Mouse (Mus musculus): ENCODE measurements around the gene Pdia6. TPM values are rescaled to one million over a fixed set of nuclear protein-coding genes. Genes with fewer than 3 reads are reported as not detected.

Gene Pdia6
- polyA plus RNA-seq, 1 experiment from 2014 or later = 460 TPM

DNA sequence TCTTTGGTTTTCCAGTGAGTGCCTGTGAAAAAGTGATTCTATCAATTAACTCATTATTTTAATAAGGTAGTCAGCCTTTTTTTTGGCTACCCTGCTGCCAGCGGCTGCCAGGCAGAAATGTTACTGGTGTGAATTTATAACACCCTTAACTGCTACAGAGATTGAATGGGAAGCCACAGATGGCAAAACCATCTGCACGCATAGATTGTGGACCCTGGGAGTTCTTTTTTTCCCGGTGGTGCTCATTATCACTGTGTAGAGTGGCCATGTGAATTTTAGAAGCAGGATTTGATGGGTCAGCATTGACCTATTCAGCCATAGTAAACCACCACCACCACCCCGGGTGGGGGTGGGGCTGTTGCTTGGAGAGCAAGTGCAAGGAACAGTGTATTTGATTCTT is 971 bp downstream of the Pdia6 start:
- Histone ChIP-seq H3K4me3 (replicated peaks) (peak overlapping the region; percentile 92), H3K36me3 (replicated peaks) (peaks cover 34% of the 10 kb centered on the region), H3K4me1 (peaks cover 36% of the 10 kb centered on the region), H3K27ac (peak overlapping the region; percentile 86; the same call in 1 of the 2 replicates), H3K4me2 (peak overlapping the region; percentile 80), H3K27me3 (no peaks in the 10 kb centered on the region), H3K9ac (peak overlapping the region; percentile 86), H3K9me3 (no peaks in the 10 kb centered on the region)
- ATAC-seq (ENCODE audit: low FRiP score) = no peak
- WGBS = 8% methylated on average over 4 of the region's 4 CpGs

DNA sequence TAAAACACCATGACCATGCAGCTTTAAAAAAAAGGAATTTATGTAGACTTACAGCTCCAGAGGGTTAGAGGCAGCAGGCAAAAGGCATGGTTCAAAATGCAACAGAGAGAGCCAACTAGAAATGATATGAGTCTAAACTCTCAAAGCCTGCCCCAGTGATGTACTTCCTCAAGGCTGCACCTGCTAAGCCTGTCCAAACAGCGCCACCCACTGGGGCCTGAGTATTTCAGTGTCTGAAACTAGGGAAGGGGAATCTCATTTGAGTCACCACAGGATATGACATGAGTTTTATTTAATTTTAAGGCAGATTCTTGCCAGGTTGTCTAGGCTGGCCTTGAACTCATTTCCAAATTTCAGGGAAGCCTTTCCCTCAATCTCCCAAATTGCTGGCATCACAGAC is 4.9 kb downstream of the Pdia6 start:
- no peaks in the 10 kb centered on the region for H3K27me3 ChIP-seq
- H3K27ac ChIP-seq = no peak overlapping the region
- peaks cover 33% of the 10 kb centered on the region for H3K4me1 ChIP-seq
- WGBS = 69% methylated on average over 1 of the region's 1 CpGs
- no peak for ATAC-seq (ENCODE audit: low FRiP score)
- no peak overlapping the region for H3K9ac ChIP-seq
- H3K36me3 ChIP-seq (replicated peaks) = peaks cover 71% of the 10 kb centered on the region
- no peak overlapping the region for H3K4me3 ChIP-seq (replicated peaks)
- H3K4me2 ChIP-seq = no peak overlapping the region
- H3K9me3 ChIP-seq = no peaks in the 10 kb centered on the region

DNA sequence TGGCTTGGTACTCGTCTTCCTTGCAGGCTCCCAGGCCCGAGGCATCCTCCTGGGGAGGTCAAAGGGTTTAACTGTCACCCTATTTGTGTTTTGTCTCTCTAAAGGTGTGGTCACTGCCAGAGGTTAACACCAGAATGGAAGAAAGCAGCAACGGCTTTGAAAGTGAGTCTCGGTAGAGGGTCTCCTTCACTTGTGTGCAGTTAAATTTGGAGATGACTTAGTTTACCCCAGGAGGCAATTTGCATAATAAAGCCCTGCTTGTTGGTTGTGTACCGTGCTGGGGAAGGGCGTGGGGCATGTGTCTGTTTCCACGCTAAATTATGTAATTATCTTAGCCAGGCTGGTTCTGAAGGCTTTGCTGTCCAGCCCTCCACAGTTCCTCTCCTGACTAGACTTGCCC is 7.5 kb downstream of the Pdia6 start:
- Histone ChIP-seq H3K9ac (no peak overlapping the region), H3K36me3 (replicated peaks) (peaks cover 93% of the 10 kb centered on the region), H3K4me1 (peaks cover 17% of the 10 kb centered on the region), H3K27me3 (no peaks in the 10 kb centered on the region), H3K9me3 (no peaks in the 10 kb centered on the region), H3K4me3 (replicated peaks) (no peak overlapping the region), H3K4me2 (no peak overlapping the region), H3K27ac (no peak overlapping the region)
- WGBS = 77% methylated on average over 7 of the region's 7 CpGs
- ATAC-seq (ENCODE audit: low FRiP score) = no peak

DNA sequence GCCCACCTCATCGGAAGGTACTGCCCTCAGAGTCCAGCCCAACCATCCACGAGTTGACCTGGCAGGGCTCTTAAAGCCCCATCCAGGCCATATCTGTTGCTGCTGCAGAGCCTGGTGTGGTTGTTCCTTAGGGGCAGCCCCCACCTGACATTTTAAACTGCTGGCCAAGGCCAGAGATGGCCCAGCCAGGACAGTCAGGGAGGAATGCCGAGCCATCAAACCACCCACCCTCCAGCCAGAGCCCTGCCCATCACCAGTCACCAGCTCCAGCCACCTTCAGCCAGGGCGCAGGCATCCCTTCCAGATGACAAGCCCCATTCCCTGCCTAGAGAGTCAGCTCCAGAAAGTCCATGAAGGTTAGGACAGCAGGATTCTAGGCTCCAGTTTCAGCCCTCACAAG is 22.2 kb downstream of the Pdia6 start:
- H3K9me3 ChIP-seq = no peaks in the 10 kb centered on the region
- no peak overlapping the region for H3K9ac ChIP-seq
- 83% methylated on average over 4 of the region's 4 CpGs for WGBS
- no peak overlapping the region for H3K4me2 ChIP-seq
- no peak overlapping the region for H3K4me3 ChIP-seq (replicated peaks)
- H3K36me3 ChIP-seq (replicated peaks) = peaks cover 29% of the 10 kb centered on the region
- no peak overlapping the region for H3K27ac ChIP-seq
- no peaks in the 10 kb centered on the region for H3K27me3 ChIP-seq
- H3K4me1 ChIP-seq = no peaks in the 10 kb centered on the region
- ATAC-seq (ENCODE audit: low FRiP score) = no peak

DNA sequence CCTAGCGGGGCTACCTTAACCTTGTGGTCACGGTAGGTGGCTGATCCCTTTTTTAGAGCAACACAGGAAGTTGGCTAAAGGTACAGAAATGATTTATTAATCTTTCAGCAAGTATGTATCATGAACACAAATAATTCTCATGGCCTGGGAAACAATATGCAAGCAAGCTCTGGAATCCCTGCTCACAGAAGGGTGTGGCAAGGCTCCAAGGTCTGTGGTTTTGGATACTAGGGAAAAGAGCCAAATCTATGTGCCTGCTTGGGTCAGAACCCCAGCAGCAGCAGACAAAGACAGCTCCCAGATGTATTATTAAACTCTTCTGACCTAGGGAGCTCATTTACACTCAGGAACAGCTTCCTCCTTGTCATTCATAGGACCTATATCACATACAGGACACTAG is 22.7 kb downstream of the Pdia6 start:
- H3K4me2 ChIP-seq = no peak overlapping the region
- no peaks in the 10 kb centered on the region for H3K27me3 ChIP-seq
- WGBS = 80% methylated on average over 2 of the region's 2 CpGs
- ATAC-seq (ENCODE audit: low FRiP score) = no peak
- H3K4me3 ChIP-seq (replicated peaks) = no peak overlapping the region
- no peak overlapping the region for H3K9ac ChIP-seq
- H3K27ac ChIP-seq = no peak overlapping the region
- H3K4me1 ChIP-seq = no peaks in the 10 kb centered on the region
- peaks cover 23% of the 10 kb centered on the region for H3K36me3 ChIP-seq (replicated peaks)
- H3K9me3 ChIP-seq = no peaks in the 10 kb centered on the region

DNA sequence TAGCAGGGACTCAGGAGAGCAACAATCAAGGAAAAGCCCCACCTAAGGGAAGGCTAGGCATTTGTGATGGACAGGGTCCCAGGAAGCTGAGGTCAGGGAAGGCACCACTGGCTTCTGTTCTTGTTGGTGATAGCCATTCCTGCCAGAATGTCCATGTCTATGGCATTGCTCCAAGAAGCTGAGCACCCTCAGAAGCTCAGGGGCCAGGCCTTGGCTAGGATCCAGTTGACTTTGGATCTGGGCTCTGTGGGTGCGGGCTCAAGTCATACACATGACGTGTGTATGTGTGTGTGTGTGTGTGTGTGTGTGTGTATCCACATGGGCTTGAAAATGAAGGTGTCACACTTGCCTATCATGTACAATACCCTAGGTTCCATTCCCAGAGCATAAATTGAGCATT is 23.6 kb downstream of the Pdia6 start:
- H3K9me3 ChIP-seq = no peaks in the 10 kb centered on the region
- ATAC-seq (ENCODE audit: low FRiP score) = no peak
- H3K27me3 ChIP-seq = no peaks in the 10 kb centered on the region
- H3K9ac ChIP-seq = no peak overlapping the region
- no peak overlapping the region for H3K4me3 ChIP-seq (replicated peaks)
- no peak overlapping the region for H3K27ac ChIP-seq
- WGBS = 90% methylated on average over 2 of the region's 2 CpGs
- H3K4me1 ChIP-seq = no peaks in the 10 kb centered on the region
- H3K4me2 ChIP-seq = no peak overlapping the region
- peaks cover 14% of the 10 kb centered on the region for H3K36me3 ChIP-seq (replicated peaks)

DNA sequence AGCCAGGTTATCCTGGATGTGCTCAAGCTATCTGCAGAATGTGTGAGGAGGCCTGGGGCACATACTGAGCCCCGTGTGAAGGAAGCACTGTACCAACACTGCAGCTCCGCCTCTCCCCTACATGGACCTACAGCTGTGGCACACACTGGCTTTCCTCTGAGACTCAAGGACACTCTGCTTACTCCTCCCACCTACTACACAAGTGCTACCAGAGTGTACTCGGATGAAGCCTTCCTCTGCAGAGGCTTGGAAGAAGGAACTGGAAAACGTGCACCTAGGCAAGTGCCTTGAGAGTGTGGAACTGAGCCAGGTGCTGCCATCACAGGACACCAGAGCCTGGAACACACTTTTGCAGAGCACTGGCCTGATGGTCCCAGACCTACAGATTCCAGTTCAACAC is 24.2 kb downstream of the Pdia6 start:
- Histone ChIP-seq H3K27me3 (no peaks in the 10 kb centered on the region), H3K4me1 (no peaks in the 10 kb centered on the region), H3K4me3 (replicated peaks) (no peak overlapping the region), H3K36me3 (replicated peaks) (peaks cover 8% of the 10 kb centered on the region), H3K9ac (no peak overlapping the region), H3K27ac (no peak overlapping the region), H3K9me3 (no peaks in the 10 kb centered on the region), H3K4me2 (no peak overlapping the region)
- no peak for ATAC-seq (ENCODE audit: low FRiP score)
- 72% methylated on average over 4 of the region's 4 CpGs for WGBS

DNA sequence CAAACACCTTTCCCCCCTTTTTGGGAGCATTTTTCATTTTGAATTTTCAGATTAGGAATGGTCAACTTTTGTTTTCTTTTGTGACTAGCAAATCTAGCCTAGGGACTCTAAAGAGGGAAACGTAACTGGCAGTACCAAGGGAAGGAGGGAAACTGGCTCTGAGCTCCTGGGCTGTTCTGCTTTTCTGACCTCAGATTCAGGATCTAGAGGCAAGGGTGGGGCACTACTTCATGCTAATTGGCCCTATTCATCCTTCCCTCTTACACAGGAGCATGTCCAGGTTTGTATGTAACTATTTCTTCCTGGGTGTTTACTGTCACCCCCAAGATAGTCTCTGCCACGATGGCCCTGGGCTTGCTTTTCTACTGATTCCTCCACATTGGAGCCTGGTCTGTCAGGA is 30.6 kb downstream of the Pdia6 start:
- Histone ChIP-seq H3K4me1 (no peaks in the 10 kb centered on the region), H3K9ac (no peak overlapping the region), H3K27me3 (no peaks in the 10 kb centered on the region), H3K4me3 (replicated peaks) (no peak overlapping the region), H3K9me3 (no peaks in the 10 kb centered on the region), H3K27ac (no peak overlapping the region), H3K36me3 (replicated peaks) (no peaks in the 10 kb centered on the region), H3K4me2 (no peak overlapping the region)
- WGBS = 85% methylated on average over 2 of the region's 2 CpGs
- no peak for ATAC-seq (ENCODE audit: low FRiP score)

DNA sequence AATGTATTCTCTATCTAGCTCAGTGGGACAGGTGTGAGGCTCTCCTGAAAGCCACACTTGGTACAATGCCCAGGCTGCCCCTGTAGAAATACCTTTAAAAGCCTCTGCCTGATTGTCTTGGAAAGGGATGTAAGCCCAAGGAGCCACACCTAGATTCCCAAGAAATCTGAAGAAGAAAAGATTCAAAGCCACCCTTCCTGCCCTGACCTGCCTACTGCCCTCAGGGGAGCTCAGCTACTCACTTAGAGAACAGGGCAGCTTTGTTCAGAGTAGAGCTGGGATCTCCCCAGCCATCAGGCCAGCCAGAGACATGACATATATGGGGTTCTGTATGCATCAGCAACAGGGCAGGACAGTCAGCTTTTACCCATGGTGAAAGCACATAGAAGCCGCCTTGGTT is 33.6 kb downstream of the Pdia6 start:
- Histone ChIP-seq H3K4me1 (no peaks in the 10 kb centered on the region), H3K4me3 (replicated peaks) (no peak overlapping the region), H3K9me3 (no peaks in the 10 kb centered on the region), H3K9ac (no peak overlapping the region), H3K27ac (no peak overlapping the region), H3K27me3 (no peaks in the 10 kb centered on the region), H3K36me3 (replicated peaks) (no peaks in the 10 kb centered on the region), H3K4me2 (no peak overlapping the region)
- no peak for ATAC-seq (ENCODE audit: low FRiP score)
- WGBS = 91% methylated on average over 1 of the region's 1 CpGs

DNA sequence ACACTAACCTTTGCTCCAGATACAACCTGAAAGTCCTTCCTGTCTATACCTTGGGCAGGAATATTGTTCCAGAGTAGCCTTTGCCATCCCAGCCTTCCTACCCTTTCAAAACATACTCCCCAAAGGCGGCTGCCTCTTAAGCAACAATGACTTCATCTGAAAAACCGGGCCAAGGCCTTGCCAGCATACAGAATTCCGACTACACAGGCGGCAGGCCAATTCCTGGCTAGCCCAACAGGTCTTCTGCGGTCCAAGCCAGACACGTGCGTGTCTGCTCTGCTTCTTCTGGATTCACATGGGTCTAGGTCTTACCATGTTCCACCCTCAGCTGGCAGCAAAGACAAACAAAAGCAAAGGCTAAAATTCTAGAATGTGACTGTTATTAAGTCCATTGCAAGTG is 39.1 kb downstream of the Pdia6 start:
- no peak overlapping the region for H3K4me2 ChIP-seq
- H3K9me3 ChIP-seq = no peaks in the 10 kb centered on the region
- H3K4me1 ChIP-seq = no peaks in the 10 kb centered on the region; the same call in 1 of the 2 replicates
- no peak overlapping the region for H3K9ac ChIP-seq
- H3K4me3 ChIP-seq (replicated peaks) = no peak overlapping the region
- no peak overlapping the region for H3K27ac ChIP-seq
- WGBS = 90% methylated on average over 7 of the region's 7 CpGs
- no peaks in the 10 kb centered on the region for H3K27me3 ChIP-seq
- H3K36me3 ChIP-seq (replicated peaks) = no peaks in the 10 kb centered on the region
- ATAC-seq (ENCODE audit: low FRiP score) = no peak

DNA sequence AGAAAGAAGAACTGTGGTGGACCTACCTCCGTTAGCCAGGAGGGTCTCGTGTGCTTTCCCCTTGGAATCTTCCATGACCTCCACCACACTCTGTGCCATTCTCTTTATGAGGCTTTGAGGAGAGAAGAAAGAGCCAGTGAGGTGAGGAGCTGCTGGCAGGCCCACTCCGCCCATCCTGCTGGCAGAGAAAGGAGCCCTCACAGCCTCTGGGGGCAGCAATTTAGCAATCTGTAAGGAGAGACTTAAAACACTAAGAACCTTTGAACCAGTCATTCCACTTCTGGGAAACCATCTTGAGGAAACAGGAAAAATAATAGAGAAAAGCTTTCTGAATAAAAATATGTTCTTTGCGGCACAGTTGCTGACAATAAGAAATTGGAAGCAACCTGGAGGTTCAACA is 41.9 kb downstream of the Pdia6 start:
- H3K9me3 ChIP-seq = no peaks in the 10 kb centered on the region
- 43% methylated on average over 4 of the region's 4 CpGs for WGBS
- no peak overlapping the region for H3K4me3 ChIP-seq (replicated peaks)
- no peak overlapping the region for H3K9ac ChIP-seq
- no peaks in the 10 kb centered on the region for H3K27me3 ChIP-seq
- H3K36me3 ChIP-seq (replicated peaks) = no peaks in the 10 kb centered on the region
- H3K4me1 ChIP-seq = peaks cover 6% of the 10 kb centered on the region; the same call in 1 of the 2 replicates
- no peak for ATAC-seq (ENCODE audit: low FRiP score)
- no peak overlapping the region for H3K27ac ChIP-seq
- no peak overlapping the region for H3K4me2 ChIP-seq

DNA sequence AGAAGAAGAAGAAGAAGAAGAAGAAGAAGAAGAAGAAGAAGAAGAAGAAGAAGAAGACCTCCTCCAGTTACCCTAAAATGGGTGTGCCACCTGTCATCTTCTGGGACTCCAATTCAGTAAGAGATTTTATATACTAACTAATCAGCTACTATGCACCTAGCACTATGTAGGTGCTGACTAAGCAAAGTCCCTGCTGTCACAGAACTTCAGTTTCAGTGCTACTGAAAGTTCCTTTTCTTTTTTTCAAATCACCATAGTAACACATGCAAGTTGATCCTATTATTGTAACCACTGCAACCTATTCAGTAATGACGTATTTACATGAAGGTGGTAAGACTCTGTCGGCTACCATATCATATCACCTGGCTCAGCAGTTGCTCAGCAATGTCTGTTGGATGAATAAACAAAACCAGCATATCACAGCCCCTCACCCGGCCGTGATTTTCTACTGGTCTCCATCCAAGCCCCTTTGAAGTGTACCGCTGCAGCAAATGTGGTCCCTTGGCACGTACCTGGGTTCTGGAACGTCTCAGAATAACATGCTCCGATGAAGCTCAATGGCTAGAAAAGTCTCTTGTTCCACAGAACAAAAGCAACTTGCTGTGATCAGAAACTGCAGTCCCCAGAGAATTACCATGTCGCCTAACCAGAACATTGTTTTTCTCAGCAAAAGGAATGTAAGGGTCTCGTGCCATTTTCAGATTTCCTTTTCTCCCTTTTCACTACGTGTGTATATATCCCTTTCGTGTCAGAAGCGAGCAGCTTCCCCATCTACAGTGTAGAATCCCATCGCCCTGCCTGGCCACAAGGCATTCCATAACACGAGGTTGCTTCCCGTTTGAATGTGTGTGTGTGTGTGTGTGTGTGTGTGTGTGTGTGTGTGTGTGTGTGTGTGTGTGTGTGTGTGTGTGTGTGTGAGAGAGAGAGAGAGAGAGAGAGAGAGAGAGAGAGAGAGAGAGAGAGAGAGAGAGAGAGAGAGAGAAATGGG is 44.8 kb downstream of the Pdia6 start:
- Histone ChIP-seq H3K9me3 (no peaks in the 10 kb centered on the region), H3K9ac (no peak overlapping the region), H3K27me3 (no peaks in the 10 kb centered on the region), H3K36me3 (replicated peaks) (no peaks in the 10 kb centered on the region), H3K4me1 (peaks cover 6% of the 10 kb centered on the region; the same call in 1 of the 2 replicates), H3K4me2 (0 out of 2 replicates have a peak overlapping the region, but pooled peaks have one; percentile 10), H3K27ac (no peak overlapping the region), H3K4me3 (replicated peaks) (no peak overlapping the region)
- WGBS = 37% methylated on average over 16 of the region's 16 CpGs
- no peak for ATAC-seq (ENCODE audit: low FRiP score)

DNA sequence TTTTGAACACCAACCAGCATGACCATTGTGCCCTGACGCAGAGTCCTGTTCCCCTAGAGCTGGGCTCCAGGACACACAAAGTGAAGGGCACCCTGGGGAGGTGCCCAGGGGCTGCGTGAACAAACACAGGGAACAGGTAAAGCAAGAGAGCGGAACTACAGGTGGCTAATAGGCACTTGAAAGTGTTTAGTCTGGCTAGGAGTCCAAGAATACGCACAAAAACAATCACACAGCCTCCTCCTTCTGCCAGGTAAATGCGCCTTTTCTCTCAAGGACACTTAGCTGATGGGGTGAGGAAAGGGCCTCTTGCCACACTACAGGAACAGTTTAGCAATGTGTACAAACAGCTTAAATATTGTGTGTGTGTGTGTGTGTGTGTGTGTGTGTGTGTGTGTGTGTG is 49.8 kb downstream of the Pdia6 start:
- Histone ChIP-seq H3K4me3 (replicated peaks) (no peak overlapping the region), H3K4me2 (no peak overlapping the region), H3K27me3 (no peaks in the 10 kb centered on the region), H3K9me3 (no peaks in the 10 kb centered on the region), H3K4me1 (peaks cover 4% of the 10 kb centered on the region; the same call in 1 of the 2 replicates), H3K36me3 (replicated peaks) (no peaks in the 10 kb centered on the region), H3K27ac (no peak overlapping the region), H3K9ac (no peak overlapping the region)
- WGBS = 90% methylated on average over 5 of the region's 5 CpGs
- ATAC-seq (ENCODE audit: low FRiP score) = no peak
